Mouse (Mus musculus) small intestine, adult 2 months (tissue): ENCODE measurements around the gene Oxgr1.

ENCODE experiments used
- CTCF ChIP-seq: fragments of 200-500 bp; IDR thresholded peaks from 2 replicates; pipeline ENCODE4 v1.5.1; 2012; ENCODE audit warnings: low read depth, mild to moderate bottlenecking, control low read depth, inconsistent platforms, low read length, moderate library complexity, mixed read lengths; ENCODE audit not compliant: insufficient replicate concordance, insufficient read length; ENCODE audit errors: extremely low read depth
- POLR2A ChIP-seq: fragments of 200-500 bp; IDR thresholded peaks from 2 replicates; pipeline ENCODE4 v1.6.1; 2012; ENCODE audit warnings: low read depth, mild to moderate bottlenecking, control low read depth, inconsistent platforms, low read length, moderate library complexity

DNA sequence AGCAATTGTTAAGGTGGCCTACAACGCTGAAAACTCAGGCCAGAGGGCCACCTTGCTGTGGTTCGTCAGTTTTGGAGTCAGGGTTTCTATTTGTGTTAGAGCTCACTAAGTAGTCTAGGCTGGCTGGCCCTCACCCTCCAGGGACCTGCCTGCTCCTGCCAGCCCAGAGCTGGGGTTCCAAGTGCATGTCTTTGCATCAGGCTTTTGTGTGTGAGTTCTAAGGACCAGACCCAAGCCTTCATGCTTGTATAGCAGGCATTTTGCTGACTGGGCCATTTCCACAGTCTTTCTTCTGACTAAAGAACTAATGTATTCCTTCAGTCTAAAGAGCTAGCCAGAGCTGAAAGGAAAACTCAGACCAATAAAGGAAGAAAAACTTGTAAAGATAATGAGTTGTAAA, 22.3 kb downstream of the Oxgr1 start:
- no peak for TF ChIP-seq POLR2A
- no peak for TF ChIP-seq CTCF
